ENCODE assay signal across 25 mouse cellular contexts in genomic region chr19:17691626-17692025, GRCm38 (mm10).
A peak's percentile ranks its signal among the peaks of the same experiment; 100 is the strongest.
DNase-seq lines count a peak whose midpoint lies in the region; ATAC-seq and TF ChIP-seq lines count a peak whose summit lies in the region.
"Had no signal": no experiment of that assay in that cellular context is flagged by ENCODE, and none has a peak within 500 bp of the region (broad histone marks: within the 10 kb centered on the region; RNA-seq: fewer than 3 reads in every experiment).

No protein-coding gene starts in this region.

- peak; percentile 47 for DNase-seq in lung, postnatal 0 days (ENCODE audit: low spot score)
- no peak for DNase-seq in lung, adult 2 months
- peak; percentile 2 for DNase-seq in adipocyte (ENCODE audit: low spot score)
- DNase-seq in fat pad, adult 2 months (ENCODE audit: extremely low read depth, low read depth, low spot score) = peak; percentile 45
- peak; percentile 18 for DNase-seq in skeletal muscle tissue, adult 2 months (ENCODE audit: low read depth, low spot score)
- no peak for DNase-seq in midbrain, embryonic 11.5 days (ENCODE audit: low spot score, missing footprints)
- DNase-seq in cerebellum, adult 9-10 months = no peak
- DNase-seq: B cell, adult 2 months; cerebellum, adult 11-12 months; cerebellum, adult 9-11 months; cerebellum, postnatal 36 days; gastrocnemius, postnatal 36 days; heart, adult 18-20 months; heart, postnatal 10 days; heart, postnatal 4 days had no signal

- H3K9ac ChIP-seq in lung, postnatal 0 days (replicated peaks; ENCODE audit: low read depth) = no peak overlapping the region
- H3K9ac ChIP-seq in midbrain, embryonic 11.5 days (ENCODE audit: low read length) = no peak overlapping the region
- no peak overlapping the region for H3K9ac ChIP-seq in intestine, postnatal 0 days (ENCODE audit: low read depth, low read length)
- H3K9ac ChIP-seq: embryonic facial prominence, embryonic 13.5 days; forebrain, embryonic 15.5 days; hindbrain, embryonic 12.5 days had no signal

- H3K4me1 ChIP-seq in lung, postnatal 0 days (ENCODE audit: insufficient read depth, low read depth, low read length) = no peaks in the 10 kb centered on the region
- H3K4me1 ChIP-seq in lung, adult 2 months (ENCODE audit: control insufficient read depth, insufficient read depth, low read length) = no peaks in the 10 kb centered on the region
- H3K4me1 ChIP-seq in midbrain, embryonic 11.5 days (ENCODE audit: control insufficient read depth, insufficient read depth, low read length) = no peaks in the 10 kb centered on the region
- no peaks in the 10 kb centered on the region for H3K4me1 ChIP-seq in intestine, postnatal 0 days (replicated peaks; ENCODE audit: control insufficient read depth, insufficient read depth, low read length)
- H3K4me1 ChIP-seq: embryonic facial prominence, embryonic 13.5 days; hindbrain, embryonic 12.5 days had no signal

- TF ChIP-seq EP300 in lung, postnatal 0 days (IDR thresholded peaks at IDR 0.05) = no peak

- TF ChIP-seq POLR2A in lung, adult 2 months (IDR thresholded peaks at IDR 0.05; ENCODE audit: borderline replicate concordance, extremely low read depth, low read depth, low read length) = no peak

- ATAC-seq in lung, postnatal 0 days = 0 out of 2 replicates have a peak, but pooled peaks have one; percentile 17
- no peak for ATAC-seq in midbrain, embryonic 11.5 days (ENCODE audit: low FRiP score)
- no peak for ATAC-seq in intestine, postnatal 0 days
- ATAC-seq: activated CD4-positive, CD25-positive, alpha-beta regulatory T cell, adult 4 months; CD4-positive, CD25-positive, alpha-beta regulatory T cell, adult 4 months; forebrain, embryonic 15.5 days; hindbrain, embryonic 16.5 days; Patski had no signal

- no peaks in the 10 kb centered on the region for H3K36me3 ChIP-seq in lung, postnatal 0 days (ENCODE audit: insufficient read depth, low read length)
- no peaks in the 10 kb centered on the region for H3K36me3 ChIP-seq in midbrain, embryonic 11.5 days (ENCODE audit: control insufficient read depth, insufficient read depth, low read length)
- peaks cover 11% of the 10 kb centered on the region; the same call in 1 of the 2 replicates for H3K36me3 ChIP-seq in intestine, postnatal 0 days (ENCODE audit: control insufficient read depth, insufficient read depth)
- H3K36me3 ChIP-seq: embryonic facial prominence, embryonic 13.5 days; forebrain, embryonic 15.5 days; G1E; heart, embryonic 10.5 days; hindbrain, embryonic 12.5 days had no signal

- no peak overlapping the region for H3K4me3 ChIP-seq in lung, postnatal 0 days (ENCODE audit: low read depth, low read length)
- H3K4me3 ChIP-seq in lung, adult 2 months (replicated peaks; ENCODE audit: extremely low read depth, low read depth, low read length) = no peak overlapping the region
- H3K4me3 ChIP-seq in midbrain, embryonic 11.5 days (ENCODE audit: low read depth, low read length) = no peak overlapping the region
- no peak overlapping the region for H3K4me3 ChIP-seq in intestine, postnatal 0 days (ENCODE audit: low read depth, low read length)
- H3K4me3 ChIP-seq: embryonic facial prominence, embryonic 13.5 days; forebrain, embryonic 15.5 days; heart, embryonic 10.5 days; hindbrain, embryonic 12.5 days had no signal

- no peak overlapping the region for H3K4me2 ChIP-seq in lung, postnatal 0 days (replicated peaks; ENCODE audit: low read depth, low read length)
- H3K4me2 ChIP-seq in midbrain, embryonic 11.5 days = no peak overlapping the region
- no peak overlapping the region for H3K4me2 ChIP-seq in intestine, postnatal 0 days (replicated peaks; ENCODE audit: low read depth)
- H3K4me2 ChIP-seq: embryonic facial prominence, embryonic 13.5 days; forebrain, embryonic 15.5 days; hindbrain, embryonic 12.5 days had no signal

- WGBS in lung, postnatal 0 days = 74% methylated on average over 6 of the region's 6 CpGs
- 69% methylated on average over 6 of the region's 6 CpGs for WGBS in lung, adult 2 months
- WGBS in midbrain, embryonic 11.5 days = 96% methylated on average over 6 of the region's 6 CpGs
- WGBS in intestine, postnatal 0 days = 80% methylated on average over 6 of the region's 6 CpGs

- H3K9me3 ChIP-seq in lung, postnatal 0 days (ENCODE audit: low read length) = no peaks in the 10 kb centered on the region
- H3K9me3 ChIP-seq in midbrain, embryonic 11.5 days (ENCODE audit: control insufficient read depth, low read length) = no peaks in the 10 kb centered on the region
- H3K9me3 ChIP-seq in intestine, postnatal 0 days (ENCODE audit: control insufficient read depth) = no peaks in the 10 kb centered on the region
- H3K9me3 ChIP-seq: embryonic facial prominence, embryonic 13.5 days; forebrain, embryonic 15.5 days; G1E; heart, embryonic 10.5 days; hindbrain, embryonic 12.5 days had no signal

- no peak overlapping the region for H3K27ac ChIP-seq in lung, postnatal 0 days (ENCODE audit: low read length)
- H3K27ac ChIP-seq in midbrain, embryonic 11.5 days (ENCODE audit: low read depth, low read length) = no peak overlapping the region
- no peak overlapping the region for H3K27ac ChIP-seq in intestine, postnatal 0 days (ENCODE audit: low read depth, low read length)
- H3K27ac ChIP-seq: embryonic facial prominence, embryonic 13.5 days; forebrain, embryonic 15.5 days; heart, embryonic 10.5 days; hindbrain, embryonic 12.5 days had no signal

- H3K27me3 ChIP-seq in lung, postnatal 0 days (replicated peaks; ENCODE audit: insufficient read depth, low read length) = no peaks in the 10 kb centered on the region
- no peaks in the 10 kb centered on the region for H3K27me3 ChIP-seq in midbrain, embryonic 11.5 days (ENCODE audit: control insufficient read depth, insufficient read depth, low read length)
- no peaks in the 10 kb centered on the region for H3K27me3 ChIP-seq in intestine, postnatal 0 days (replicated peaks; ENCODE audit: control insufficient read depth, insufficient read depth, low read length)
- H3K27me3 ChIP-seq: embryonic facial prominence, embryonic 13.5 days; forebrain, embryonic 15.5 days; hindbrain, embryonic 12.5 days; Patski had no signal

- TF ChIP-seq CTCF in lung, postnatal 0 days (IDR thresholded peaks at IDR 0.05) = no peak
- TF ChIP-seq CTCF in lung, adult 2 months (IDR thresholded peaks at IDR 0.05; ENCODE audit: insufficient read depth, low read length) = no peak
- TF ChIP-seq CTCF in intestine, postnatal 0 days (IDR thresholded peaks at IDR 0.05; ENCODE audit: low read depth) = no peak

Comparison
In these comparisons a context has a peak if more than half of its experiments do, and no peak if none do; other contexts are left out.
1. DNase-seq: peak in lung, postnatal 0 days (single experiment), adipocyte (single experiment), fat pad, adult 2 months (single experiment) and skeletal muscle tissue, adult 2 months (single experiment); none in lung, adult 2 months (single experiment), midbrain, embryonic 11.5 days (single experiment) and cerebellum, adult 9-10 months (single experiment).